Mouse (Mus musculus): ENCODE results near the gene Nbeal1. TPM values are rescaled to one million over a fixed set of nuclear protein-coding genes. Genes with fewer than 3 reads are reported as not detected.

The Nbeal1 gene
- polyA plus RNA-seq, 1 experiment from 2014 or later: 8.0 TPM

- no peak overlapping the region for H3K9ac ChIP-seq
- H3K4me1 ChIP-seq: no peaks in the 10 kb centered on the region
- no peak overlapping the region for H3K4me3 ChIP-seq
- ATAC-seq (ENCODE audit: low FRiP score, low read depth): no peak
- 86% methylated on average over 5 of the region's 5 CpGs for WGBS
- no peak overlapping the region for H3K4me2 ChIP-seq (replicated peaks)
- H3K9me3 ChIP-seq: peaks cover 10% of the 10 kb centered on the region
- no peaks in the 10 kb centered on the region for H3K27me3 ChIP-seq
- peaks cover 22% of the 10 kb centered on the region for H3K36me3 ChIP-seq
- no peak overlapping the region for H3K27ac ChIP-seq
Measured at GRCm38 (mm10) chr1:60352786-60353185, 172.4 kb downstream of the Nbeal1 start.

GRCm38 (mm10) chr1:60361626-60362025 is 181.2 kb downstream of the Nbeal1 start:
- peaks cover 23% of the 10 kb centered on the region for H3K36me3 ChIP-seq
- no peaks in the 10 kb centered on the region for H3K9me3 ChIP-seq
- no peak overlapping the region for H3K4me3 ChIP-seq
- ATAC-seq (ENCODE audit: low FRiP score, low read depth): no peak
- no peak overlapping the region for H3K4me2 ChIP-seq (replicated peaks)
- H3K27ac ChIP-seq: no peak overlapping the region
- no peaks in the 10 kb centered on the region for H3K27me3 ChIP-seq
- H3K4me1 ChIP-seq: no peaks in the 10 kb centered on the region
- WGBS: 97% methylated on average over 1 of the region's 1 CpGs
- no peak overlapping the region for H3K9ac ChIP-seq

DNA sequence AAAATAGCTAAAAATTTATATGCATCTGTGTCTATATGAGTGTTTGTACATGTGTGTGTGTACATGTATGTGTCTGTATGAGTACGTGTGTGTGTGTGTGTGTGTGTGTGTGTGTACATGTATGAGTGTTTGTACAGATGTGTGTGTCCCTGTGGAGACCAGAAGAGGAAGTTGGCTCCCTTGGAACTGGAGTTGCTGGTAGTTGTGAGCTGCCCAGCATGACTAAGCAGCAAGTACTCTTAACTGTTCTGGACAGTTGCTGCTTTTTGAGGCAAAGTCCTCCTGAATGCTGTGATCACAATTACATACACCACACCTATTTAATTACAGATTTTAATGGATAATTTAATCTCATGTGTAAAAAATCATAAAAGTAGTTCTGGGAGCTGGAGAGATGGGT is 196.2 kb downstream of the Nbeal1 start:
- Histone ChIP-seq H3K9ac (no peak overlapping the region), H3K27ac (no peak overlapping the region), H3K4me3 (no peak overlapping the region), H3K27me3 (no peaks in the 10 kb centered on the region), H3K4me2 (replicated peaks) (no peak overlapping the region), H3K36me3 (peaks cover 35% of the 10 kb centered on the region), H3K9me3 (no peaks in the 10 kb centered on the region), H3K4me1 (no peaks in the 10 kb centered on the region)
- ATAC-seq (ENCODE audit: low FRiP score, low read depth): no peak
- WGBS: 88% methylated on average over 1 of the region's 1 CpGs

DNA sequence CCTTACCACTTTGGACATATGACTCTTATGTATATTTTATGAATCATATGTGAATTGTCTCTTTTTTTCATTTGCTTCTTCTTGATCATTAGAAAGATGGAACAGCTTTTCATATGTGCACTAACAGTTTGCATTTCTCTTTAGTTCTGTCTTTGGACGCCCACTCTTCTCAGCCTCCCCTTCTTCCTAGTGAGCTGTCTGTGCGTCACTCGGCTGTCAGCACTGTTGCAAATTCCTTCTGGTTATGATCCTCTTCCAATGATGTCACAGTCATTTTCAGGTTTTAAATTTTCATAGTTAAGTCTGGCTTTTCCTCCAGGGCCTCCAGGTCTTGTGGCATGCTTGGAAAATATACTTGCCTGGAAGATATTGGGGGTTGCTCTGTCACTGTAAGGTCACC is 201.5 kb downstream of the Nbeal1 start:
- ATAC-seq (ENCODE audit: low FRiP score, low read depth): no peak
- 86% methylated on average over 3 of the region's 3 CpGs for WGBS
- Histone ChIP-seq H3K36me3 (peaks cover 43% of the 10 kb centered on the region), H3K9ac (no peak overlapping the region), H3K4me2 (replicated peaks) (no peak overlapping the region), H3K4me1 (no peaks in the 10 kb centered on the region), H3K27ac (no peak overlapping the region), H3K27me3 (no peaks in the 10 kb centered on the region), H3K4me3 (no peak overlapping the region), H3K9me3 (no peaks in the 10 kb centered on the region)

Other genes starting within 250 kb of the Nbeal1 start
- gene Ica1l, start 137.4 kb upstream of the Nbeal1 start, polyA plus RNA-seq (2015; fragmentation: Nextera tagmentation; extraction: Ambion mirVana): 1.7 and 2.0 TPM in 2 replicates
- 8.3 and 9.0 TPM in 2 replicates for gene Carf, start 82.4 kb upstream of the Nbeal1 start, polyA plus RNA-seq (2015; fragmentation: Nextera tagmentation; extraction: Ambion mirVana)
- 46.0 and 50.4 TPM in 2 replicates for gene Wdr12, start 82.0 kb upstream of the Nbeal1 start, polyA plus RNA-seq (2015; fragmentation: Nextera tagmentation; extraction: Ambion mirVana)
- gene Cyp20a1, start 162.7 kb downstream of the Nbeal1 start, polyA plus RNA-seq (2015; fragmentation: Nextera tagmentation; extraction: Ambion mirVana): 19.7 and 21.0 TPM in 2 replicates
- 21.5 and 24.7 TPM in 2 replicates for gene Abi2, start 229.0 kb downstream of the Nbeal1 start, polyA plus RNA-seq (2015; fragmentation: Nextera tagmentation; extraction: Ambion mirVana)